Mouse (Mus musculus): ENCODE measurements around the gene Hist1h4n.
"Not testable (repeated sequence)": the region's sequence is repeated elsewhere in the genome, so short reads cannot be mapped to it uniquely, and the experiment has no call there.

Hist1h4n gene

GRCm38 (mm10) chr13:21831418-21832394 lies at the start of gene Hist1h4n:
Gene Hist1h4n, minus strand, starts transcription at chr13:21832196.
- DNase-seq (ENCODE audit: low spot score in 2 of 2) = peak in 1 of 2 experiments; percentile 64

DNA sequence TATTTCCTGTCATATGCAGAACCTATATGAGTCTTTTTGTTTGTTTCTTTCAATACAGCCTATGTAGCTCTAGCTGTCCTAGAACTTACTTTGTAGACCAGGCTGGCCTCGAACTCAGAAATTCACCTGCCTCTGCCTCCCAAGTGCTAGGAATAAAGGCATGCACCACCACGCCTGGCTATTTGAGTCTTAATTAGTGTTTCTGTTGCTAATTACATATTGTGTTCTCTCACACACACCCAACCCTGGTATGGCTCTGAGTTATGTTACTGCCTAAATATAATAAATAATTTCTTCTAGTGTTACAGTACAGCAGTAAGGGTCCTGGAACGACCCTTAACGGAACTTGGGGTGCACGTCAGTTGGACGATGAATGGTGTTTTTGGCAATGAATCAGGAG lies 48.7 kb upstream of the Hist1h4n start:
- DNase-seq (ENCODE audit: low spot score in 2 of 2) = no peak

- not testable (repeated sequence) for DNase-seq (ENCODE audit: low spot score in 2 of 2)
These were observed 33.5 kb upstream of the Hist1h4n start for GRCm38 (mm10) chr13:21865503-21865902.

DNA sequence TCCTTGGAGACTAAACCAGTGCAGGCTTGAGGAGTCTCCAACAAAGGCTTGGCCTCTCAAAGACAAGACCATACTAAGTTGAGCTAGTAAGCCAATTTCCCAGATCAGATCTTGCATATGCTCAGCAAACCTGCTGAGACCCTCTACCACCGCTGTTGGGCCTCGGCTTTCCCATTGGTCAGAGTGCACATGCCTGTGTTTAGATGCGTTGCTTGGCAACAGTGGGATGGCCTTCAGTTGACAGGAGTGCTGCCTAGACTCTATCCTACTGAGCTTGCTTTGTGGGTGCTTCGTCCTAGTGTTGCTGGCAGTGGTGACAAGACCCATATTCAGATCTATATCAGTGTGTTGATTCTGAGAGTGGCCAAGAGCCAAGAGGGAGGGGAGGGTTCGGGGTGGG lies 29.6 kb upstream of the Hist1h4n start:
- DNase-seq (ENCODE audit: low spot score in 2 of 2) = no peak

- DNase-seq (ENCODE audit: low spot score in 2 of 2) = peak; percentile 18 to 79
These were observed 23.7 kb upstream of the Hist1h4n start for GRCm38 (mm10) chr13:21855698-21856162.

- peak; percentile 22 to 91 for DNase-seq (ENCODE audit: low spot score in 2 of 2)
These were observed 23.1 kb upstream of the Hist1h4n start for GRCm38 (mm10) chr13:21855146-21855545.

- no peak for DNase-seq (ENCODE audit: low spot score in 2 of 2)
These were observed 20.4 kb upstream of the Hist1h4n start for GRCm38 (mm10) chr13:21852215-21852945.

DNA sequence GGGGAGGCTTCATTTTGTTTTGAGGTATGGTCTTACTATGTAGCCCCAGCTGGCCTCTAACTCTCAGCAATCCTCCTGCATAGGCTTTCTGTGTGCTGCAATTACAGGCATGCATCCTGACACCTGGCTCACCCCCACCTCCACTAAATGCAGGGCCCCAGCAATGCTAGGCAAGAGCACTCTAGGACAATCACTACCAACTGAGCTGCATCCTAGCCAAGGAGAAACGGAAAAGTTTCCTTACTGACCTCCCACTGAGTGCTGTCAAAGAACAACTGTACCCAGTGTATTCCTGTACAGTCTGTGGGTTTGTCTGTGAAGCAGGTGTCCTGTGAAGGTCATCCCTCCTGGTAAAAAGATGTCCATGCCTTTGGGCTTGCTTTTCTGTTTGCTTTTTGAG lies 18.7 kb upstream of the Hist1h4n start:
- not testable (repeated sequence) for DNase-seq (ENCODE audit: low spot score in 2 of 2)

DNA sequence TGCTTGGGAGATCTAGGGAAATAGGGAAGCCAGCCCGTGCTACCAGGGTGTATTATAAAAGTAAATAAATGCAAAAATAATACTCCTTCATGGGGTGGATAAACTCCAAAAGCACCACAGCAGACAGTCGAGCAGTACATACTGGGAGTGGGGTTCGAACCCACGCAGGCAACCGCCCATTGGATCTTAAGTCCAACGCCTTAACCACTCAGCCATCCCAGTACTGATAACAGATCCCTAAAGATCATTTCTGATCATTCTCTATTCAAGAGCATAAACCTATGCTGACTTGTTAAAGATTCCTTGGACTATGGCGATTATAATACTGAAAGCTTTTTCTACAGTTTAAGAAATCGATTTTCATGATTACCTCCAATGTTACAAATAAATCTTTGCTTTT lies 15.9 kb upstream of the Hist1h4n start:
- DNase-seq (ENCODE audit: low spot score in 2 of 2) = no peak

- DNase-seq (ENCODE audit: low spot score in 2 of 2) = not testable (repeated sequence)
These were observed 14.4 kb upstream of the Hist1h4n start for GRCm38 (mm10) chr13:21846356-21846755.

GRCm38 (mm10) chr13:21840508-21840907 lies 8.5 kb upstream of the Hist1h4n start:
- DNase-seq (ENCODE audit: low spot score in 2 of 2) = not testable (repeated sequence)

DNA sequence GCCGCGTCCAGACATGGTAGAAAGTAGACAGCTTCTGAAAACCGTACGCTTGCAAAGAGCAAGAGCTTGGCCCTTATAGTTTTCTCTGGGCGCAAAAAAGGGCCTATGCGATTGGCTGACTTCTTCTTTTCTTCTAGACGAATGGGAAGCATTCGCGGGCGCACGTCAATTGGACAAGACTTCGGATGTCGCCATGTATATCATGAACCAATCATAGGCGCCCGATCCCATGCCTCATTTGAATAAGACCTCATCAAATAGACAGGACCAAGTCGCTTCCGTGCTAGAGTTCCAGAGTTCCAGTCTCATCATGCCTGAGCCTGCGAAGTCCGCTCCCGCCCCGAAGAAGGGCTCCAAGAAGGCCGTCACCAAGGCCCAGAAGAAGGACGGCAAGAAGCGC lies 1.5 kb upstream of the Hist1h4n start, which contains the start of the genes Hist1h2ap and Hist1h2br:
TSS of gene Hist1h2ap (minus strand) at position 47 of the 400 bp plus-strand sequence.
TSS of gene Hist1h2br (plus strand) at position 283 of the 400 bp plus-strand sequence.
- DNase-seq (ENCODE audit: low spot score in 2 of 2) = not testable (repeated sequence)

DNA sequence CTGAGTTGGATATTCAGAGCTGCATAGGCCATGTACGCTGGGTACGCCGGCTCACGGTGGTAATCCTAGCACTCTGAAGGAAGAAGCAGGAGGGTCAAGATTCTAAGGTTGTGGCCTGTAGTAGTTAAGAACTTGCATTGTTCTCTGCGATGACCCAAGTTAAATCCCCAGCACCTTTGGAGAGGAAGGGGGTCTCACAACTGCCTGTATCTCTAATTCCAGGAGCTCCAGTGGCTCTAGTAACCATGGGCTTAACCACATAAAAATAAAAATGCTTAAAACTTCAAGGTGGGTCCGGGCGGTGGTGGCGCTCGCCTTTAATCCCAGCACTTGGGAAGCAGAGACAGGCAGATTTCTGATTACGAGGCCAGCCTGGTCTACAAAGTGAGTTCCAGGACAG lies 1.7 kb downstream of the Hist1h4n start:
- no peak for DNase-seq (ENCODE audit: low spot score in 2 of 2)

GRCm38 (mm10) chr13:21828511-21828910 lies 3.5 kb downstream of the Hist1h4n start:
- no peak for DNase-seq (ENCODE audit: low spot score in 2 of 2)

DNA sequence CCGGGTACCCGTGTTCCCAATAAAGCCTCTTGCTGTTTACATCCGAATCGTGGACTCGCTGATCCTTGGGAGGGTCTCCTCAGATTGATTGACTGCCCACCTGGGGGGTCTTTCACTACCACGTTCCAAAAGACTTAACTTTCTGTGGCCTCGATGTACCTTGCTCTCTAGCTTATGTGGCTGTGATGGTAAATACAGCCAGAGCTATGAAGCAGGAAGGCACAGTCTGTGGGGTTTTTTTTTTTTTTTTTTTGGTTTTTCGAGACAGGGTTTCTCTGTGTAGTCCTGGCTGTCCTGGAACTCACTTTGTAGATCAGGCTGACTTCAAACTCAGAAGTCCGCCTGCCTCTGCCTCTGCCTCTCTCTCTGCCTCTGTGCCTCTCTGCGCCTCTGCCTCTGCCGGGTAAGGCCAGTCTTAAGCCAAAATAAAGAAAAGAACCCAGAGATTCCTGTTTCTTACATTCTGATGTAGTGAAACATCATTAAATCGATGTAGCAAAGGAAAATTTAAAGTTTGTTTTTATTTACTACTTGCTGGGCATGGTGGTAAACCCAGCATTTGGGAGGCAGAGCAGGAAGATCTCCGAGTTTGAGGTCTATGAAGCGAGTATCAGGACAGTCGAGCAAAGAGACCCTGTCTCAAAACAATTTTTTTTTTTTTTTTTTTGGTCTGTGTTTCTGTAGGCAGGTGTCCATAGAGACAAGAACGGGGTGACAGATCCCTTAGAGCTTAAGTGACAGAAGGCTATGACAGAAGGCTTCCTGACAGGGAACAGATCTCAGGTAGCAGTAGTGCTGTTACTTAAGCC lies 11.7 kb downstream of the Hist1h4n start:
- DNase-seq (ENCODE audit: low spot score in 2 of 2) = not testable (repeated sequence)

GRCm38 (mm10) chr13:21812092-21812491 lies 19.9 kb downstream of the Hist1h4n start:
- DNase-seq (ENCODE audit: low spot score in 2 of 2) = not testable (repeated sequence)

GRCm38 (mm10) chr13:21811539-21811938 lies 20.5 kb downstream of the Hist1h4n start, which contains the start of gene Hist1h4m:
Gene Hist1h4m, plus strand, starts transcription at chr13:21811746.
- peak; percentile 23 to 67 for DNase-seq (ENCODE audit: low spot score in 2 of 2)

- not testable (repeated sequence) for DNase-seq (ENCODE audit: low spot score in 2 of 2)
These were observed 20.9 kb downstream of the Hist1h4n start for GRCm38 (mm10) chr13:21811074-21811473.

GRCm38 (mm10) chr13:21810073-21810472 lies 21.9 kb downstream of the Hist1h4n start, which contains the start of the genes Hist1h2bq and Hist1h2ao:
Gene Hist1h2bq, minus strand, starts transcription at chr13:21810197.
Gene Hist1h2ao, plus strand, starts transcription at chr13:21810465.
- DNase-seq (ENCODE audit: low spot score in 2 of 2) = not testable (repeated sequence)

- not testable (repeated sequence) for DNase-seq (ENCODE audit: low spot score in 2 of 2)
These were observed 28.9 kb downstream of the Hist1h4n start for GRCm38 (mm10) chr13:21803058-21803457.

DNA sequence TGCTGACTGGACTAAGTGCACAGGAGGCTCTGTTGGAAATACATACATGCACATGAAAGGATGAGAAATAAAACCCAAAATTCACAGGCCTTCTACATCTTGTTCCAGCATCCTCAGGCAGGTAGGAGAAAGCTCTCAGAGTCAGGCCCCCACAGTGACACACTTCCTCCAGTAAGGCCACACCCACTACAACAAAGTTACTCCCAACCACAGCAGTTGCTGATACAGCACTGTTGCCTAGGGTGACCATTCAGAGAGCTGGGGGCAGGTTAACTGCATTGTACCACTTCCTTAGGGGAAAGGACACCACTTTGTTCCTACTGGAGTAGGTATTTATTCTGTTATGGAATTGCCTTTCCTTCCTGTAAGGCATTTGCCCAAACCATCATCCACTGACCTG lies 34.8 kb downstream of the Hist1h4n start:
- DNase-seq (ENCODE audit: low spot score in 2 of 2) = not testable (repeated sequence)
